Comparison of ENCODE assay signal across 9 mouse cellular contexts in the genomic region with DNA sequence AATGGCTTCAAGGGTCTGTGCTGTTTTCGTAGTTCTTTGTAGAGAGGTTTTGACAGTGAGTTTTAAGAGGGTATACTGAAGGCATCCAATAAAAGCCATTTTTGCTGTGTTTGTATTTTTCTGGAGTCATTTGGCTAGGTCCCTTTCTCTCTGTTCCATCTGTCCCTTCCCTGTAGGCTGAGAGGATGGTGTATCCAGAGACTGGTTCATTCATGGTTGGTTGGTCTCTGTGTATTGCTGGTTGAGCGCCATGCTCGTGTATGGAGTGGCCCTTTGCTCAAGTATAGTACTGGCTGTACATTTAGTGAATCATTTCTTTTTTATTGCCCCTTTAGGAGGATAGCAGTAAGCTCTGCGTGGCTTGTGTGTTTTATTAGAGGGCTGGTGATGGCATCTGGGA. TPM values are rescaled to one million over a fixed set of nuclear protein-coding genes. Genes with fewer than 3 reads are reported as not detected.
DNase-seq lines count a peak whose midpoint lies in the region; ATAC-seq and TF ChIP-seq lines count a peak whose summit lies in the region.
"Had no signal": no experiment of that assay in that cellular context is flagged by ENCODE, and none has a peak within 500 bp of the region (broad histone marks: within the 10 kb centered on the region; RNA-seq: fewer than 3 reads in every experiment).

No protein-coding gene starts in this region.

- peak overlapping the region; percentile 66 for H3K27ac ChIP-seq in heart, adult 2 months
- peak overlapping the region; percentile 73 for H3K27ac ChIP-seq in lung, embryonic 14.5 days (ENCODE audit: low read depth)
- peak overlapping the region; percentile 64 for H3K27ac ChIP-seq in hindbrain, embryonic 14.5 days
- peak overlapping the region; percentile 79 for H3K27ac ChIP-seq in neural tube, embryonic 14.5 days (ENCODE audit: low read depth, low read length)
- H3K27ac ChIP-seq: macrophage had no signal

- H3K4me3 ChIP-seq in heart, adult 2 months = no peak overlapping the region
- H3K4me3 ChIP-seq in lung, embryonic 14.5 days (ENCODE audit: low read depth, low read length) = no peak overlapping the region
- no peak overlapping the region for H3K4me3 ChIP-seq in hindbrain, embryonic 14.5 days (replicated peaks; ENCODE audit: low read length)
- no peak overlapping the region for H3K4me3 ChIP-seq in neural tube, embryonic 14.5 days (ENCODE audit: low read depth, low read length)

- no peaks in the 10 kb centered on the region; the same call in 1 of the 2 replicates for H3K36me3 ChIP-seq in heart, adult 2 months (ENCODE audit: control insufficient read depth, insufficient read depth, low read length)
- no peaks in the 10 kb centered on the region for H3K36me3 ChIP-seq in lung, embryonic 14.5 days (ENCODE audit: insufficient read depth)
- no peaks in the 10 kb centered on the region for H3K36me3 ChIP-seq in hindbrain, embryonic 14.5 days (replicated peaks; ENCODE audit: control insufficient read depth, insufficient read depth)
- no peaks in the 10 kb centered on the region for H3K36me3 ChIP-seq in neural tube, embryonic 14.5 days (ENCODE audit: control insufficient read depth, insufficient read depth, low read length)

- no peak for TF ChIP-seq CTCF in heart, adult 2 months (IDR thresholded peaks at IDR 0.05)
- TF ChIP-seq CTCF in lung, embryonic 14.5 days (IDR thresholded peaks at IDR 0.05; ENCODE audit: low read depth) = no peak

- DNase-seq in heart, adult 2 months = no peak
- no peak for DNase-seq in heart, postnatal 10 days
- no peak for DNase-seq in lung, embryonic 14.5 days
- no peak for DNase-seq in lung, postnatal 25 days (ENCODE audit: low spot score)
- DNase-seq in hindbrain, embryonic 14.5 days (ENCODE audit: low spot score) = no peak
- no peak for DNase-seq in urinary bladder, postnatal 4 days (ENCODE audit: low spot score in 2 of 2)
- DNase-seq in kidney, postnatal 4 days = no peak

- no peak for ATAC-seq in lung, embryonic 14.5 days (ENCODE audit: insufficient read depth)
- no peak for ATAC-seq in hindbrain, embryonic 14.5 days (ENCODE audit: low FRiP score)
- ATAC-seq in neural tube, embryonic 14.5 days (ENCODE audit: low read depth) = peak; percentile 32; the same call in 1 of the 2 replicates

- no peak overlapping the region for H3K9ac ChIP-seq in heart, adult 2 months (ENCODE audit: low read depth, low read length)
- H3K9ac ChIP-seq in lung, embryonic 14.5 days = no peak overlapping the region; the same call in 1 of the 2 replicates
- no peak overlapping the region for H3K9ac ChIP-seq in hindbrain, embryonic 14.5 days
- H3K9ac ChIP-seq in neural tube, embryonic 14.5 days (replicated peaks; ENCODE audit: low read depth, low read length) = no peak overlapping the region

- H3K27me3 ChIP-seq in heart, adult 2 months (ENCODE audit: control insufficient read depth, insufficient read depth, low read length) = no peaks in the 10 kb centered on the region
- H3K27me3 ChIP-seq in lung, embryonic 14.5 days (ENCODE audit: insufficient read depth, low read length) = no peaks in the 10 kb centered on the region
- H3K27me3 ChIP-seq in hindbrain, embryonic 14.5 days (ENCODE audit: control insufficient read depth, insufficient read depth, low read length) = no peaks in the 10 kb centered on the region
- H3K27me3 ChIP-seq in neural tube, embryonic 14.5 days (ENCODE audit: control insufficient read depth, insufficient read depth, low read length) = no peaks in the 10 kb centered on the region

- TF ChIP-seq EP300 in heart, adult 2 months (IDR thresholded peaks at IDR 0.05; ENCODE audit: insufficient read depth, low read depth, low read length) = no peak

- WGBS in heart, adult 2 months = 88% methylated on average over 4 of the region's 4 CpGs
- WGBS in lung, embryonic 14.5 days = 61% methylated on average over 4 of the region's 4 CpGs
- 53% methylated on average over 4 of the region's 4 CpGs for WGBS in hindbrain, embryonic 14.5 days
- 27% methylated on average over 4 of the region's 4 CpGs for WGBS in neural tube, embryonic 14.5 days

- H3K9me3 ChIP-seq in lung, embryonic 14.5 days (ENCODE audit: low read depth, low read length) = no peaks in the 10 kb centered on the region
- no peaks in the 10 kb centered on the region for H3K9me3 ChIP-seq in hindbrain, embryonic 14.5 days (ENCODE audit: control insufficient read depth, low read length)
- H3K9me3 ChIP-seq in neural tube, embryonic 14.5 days (ENCODE audit: control insufficient read depth, low read length) = no peaks in the 10 kb centered on the region

- no peak for TF ChIP-seq POLR2A in heart, adult 2 months (IDR thresholded peaks at IDR 0.05; ENCODE audit: insufficient read depth, low read depth, low read length)

- H3K79me2 ChIP-seq in heart, adult 2 months (replicated peaks; ENCODE audit: control insufficient read depth, insufficient read depth, low read length) = no peaks in the 10 kb centered on the region

- intact Hi-C loops in heart, adult 2 months (cut with DNase I) = loop anchor here (2.0 to 10.0 kb wide), 3 partner anchors 29 to 181 kb away; a partner anchor contains a TSS
- intact Hi-C loops in heart, postnatal 10 days (cut with DNase I) = no loop called here

- peak overlapping the region; percentile 8; the same call in 1 of the 2 replicates for H3K4me2 ChIP-seq in lung, embryonic 14.5 days
- H3K4me2 ChIP-seq in hindbrain, embryonic 14.5 days (replicated peaks) = no peak overlapping the region
- no peak overlapping the region for H3K4me2 ChIP-seq in neural tube, embryonic 14.5 days (ENCODE audit: low read depth, low read length)

- peaks cover 18% of the 10 kb centered on the region for H3K4me1 ChIP-seq in heart, adult 2 months (ENCODE audit: control insufficient read depth, insufficient read depth, low read length)
- peaks cover 47% of the 10 kb centered on the region for H3K4me1 ChIP-seq in lung, embryonic 14.5 days (ENCODE audit: insufficient read depth)
- peaks cover 21% of the 10 kb centered on the region for H3K4me1 ChIP-seq in hindbrain, embryonic 14.5 days (replicated peaks; ENCODE audit: control insufficient read depth, insufficient read depth, low read length)
- peaks cover 20% of the 10 kb centered on the region for H3K4me1 ChIP-seq in neural tube, embryonic 14.5 days (ENCODE audit: control insufficient read depth, insufficient read depth, low read length)

RNA-seq across cellular contexts. Expression of a gene that starts 30.3 kb away (rescaled TPM):
- total RNA-seq in heart, adult 2 months (2021) = 10 to 100 TPM; 14.9 to 18.1 TPM
- polyA plus RNA-seq in heart, adult 2 months (2012; rRNA removed) = 10.0 and 14.1 TPM in 2 replicates
- 10 to 100 TPM; 28.2 to 31.0 TPM for total RNA-seq in heart, postnatal 10 days (2021)
- 43.8 and 45.1 TPM in 2 replicates for polyA plus RNA-seq in lung, embryonic 14.5 days (2014; fragmentation: Nextera tagmentation; extraction: Ambion mirVana)
- 14.8 and 15.2 TPM in 2 replicates for polyA plus RNA-seq in hindbrain, embryonic 14.5 days (2014; fragmentation: Nextera tagmentation; extraction: Ambion mirVana)
- 8.2 and 13.6 TPM in 2 replicates for polyA plus RNA-seq in neural tube, embryonic 14.5 days (2014; fragmentation: Nextera tagmentation; extraction: Ambion mirVana)
